Mouse (Mus musculus) liver, embryonic 14.5 days (tissue): ENCODE measurements at regions not wholly inside any gene's neighbourhood (a gene's known extent, or its start where the extent isn't known, plus 50 kb on each side); places are given as distances from the start of the nearest gene placed in this dataset.

Experiments
- ATAC-seq: fragments of 200-750 bp; cut with Nextera tagmentation; 2 replicates; pipeline ENCODE4 v1.8.0; 2017; ENCODE audit warnings: moderate number of reproducible peaks, mild to moderate bottlenecking, moderate library complexity; ENCODE audit not compliant: insufficient read depth
- DNase-seq, 3 experiments: peaks; one replicate each; pipeline ENCODE4 v3.0.0-alpha.2; 2012 to 2013; ENCODE audit warnings: low read depth in 3 of 3, low spot score in 3 of 3
- H3K27ac ChIP-seq: fragments of 300-500 bp; sonication (generic); 2 replicates; pipeline ENCODE4 v1.5.1; 2014; ENCODE audit warnings: moderate library complexity, mild to moderate bottlenecking, control low read depth, inconsistent platforms
- H3K27me3 ChIP-seq: fragments of 300-500 bp; sonication (generic); 2 replicates; pipeline ENCODE4 v1.6.1; 2014; ENCODE audit warnings: mild to moderate bottlenecking, low read length, moderate library complexity; ENCODE audit not compliant: control insufficient read depth, insufficient read depth
- H3K36me3 ChIP-seq: fragments of 300-500 bp; sonication (generic); replicated peaks from 2 replicates; pipeline ENCODE4 v1.6.1; 2014; ENCODE audit warnings: low read depth; ENCODE audit not compliant: control insufficient read depth, insufficient read depth
- H3K4me1 ChIP-seq, 2 experiments: fragments of 200-500 bp in 1 of 2; fragments of 300-500 bp in 1 of 2; sonication (generic) in 1 of 2; replicated peaks; 2 replicates each; pipeline ENCODE4 v1.6.1; 2012 to 2014; ENCODE audit warnings: antibody characterized with exemption in 1 of 2, inconsistent platforms in 1 of 2, low read length in 1 of 2; ENCODE audit not compliant: control insufficient read depth in 2 of 2, insufficient read depth in 2 of 2
- H3K4me2 ChIP-seq: fragments of 300-500 bp; sonication (generic); 2 replicates; pipeline ENCODE4 v1.6.1; 2014; ENCODE audit warnings: low read depth, mild to moderate bottlenecking, control low read depth, moderate library complexity
- H3K4me3 ChIP-seq, 2 experiments: fragments of 200-500 bp in 1 of 2; fragments of 300-500 bp in 1 of 2; sonication (generic) in 1 of 2; 2 replicates each; pipeline ENCODE4 v1.5.1; 2012 to 2014; ENCODE audit warnings: low read depth in 2 of 2, low read length in 2 of 2, mild to moderate bottlenecking in 2 of 2, control low read depth in 1 of 2, inconsistent platforms in 1 of 2, moderate library complexity in 1 of 2; ENCODE audit not compliant: insufficient read depth in 1 of 2
- H3K9ac ChIP-seq: fragments of 300-500 bp; sonication (generic); replicated peaks from 2 replicates; pipeline ENCODE4 v1.6.1; 2014; ENCODE audit warnings: mild to moderate bottlenecking, control low read depth, moderate library complexity
- H3K9me3 ChIP-seq: fragments of 300-500 bp; sonication (generic); 2 replicates; pipeline ENCODE4 v1.6.1; 2016; ENCODE audit warnings: low read length, mixed read lengths; ENCODE audit not compliant: control insufficient read depth
- CTCF ChIP-seq: IDR thresholded peaks from 2 replicates; pipeline ENCODE4 v1.5.1; 2016; ENCODE audit warnings: antibody characterized with exemption, low read depth, control low read depth
- EP300 ChIP-seq: IDR thresholded peaks from 2 replicates; pipeline ENCODE4 v1.6.1; 2016; ENCODE audit warnings: antibody characterized with exemption, low read depth
- WGBS: fragments of 180-500 bp; shearing (Covaris S2); extraction: QIAGEN DNeasy Blood & Tissue Kit; methylation state at CpG from one replicate; pipeline ENCODE4 v1.1.7; 2014; ENCODE audit not compliant: insufficient replicate concordance; 5-methylcytosine and 5-hydroxymethylcytosine counted together

GRCm38 (mm10) chr4:48782686-48783085 lies 119.4 kb downstream of the Cavin4 start:
- ATAC-seq = no peak
- Histone ChIP-seq H3K36me3 (no peaks in the 10 kb centered on the region), H3K9ac (no peak overlapping the region), H3K4me3 (no peak overlapping the region), H3K9me3 (no peaks in the 10 kb centered on the region), H3K4me2 (no peak overlapping the region), H3K27ac (no peak overlapping the region), H3K4me1 (no peaks in the 10 kb centered on the region), H3K27me3 (no peaks in the 10 kb centered on the region)
- 50% methylated on average over 3 of the region's 3 CpGs for WGBS
- TF ChIP-seq CTCF = no peak
- TF ChIP-seq EP300 = no peak
- no peak for DNase-seq

GRCm38 (mm10) chr4:48791096-48791495 lies 127.8 kb downstream of the Cavin4 start:
- no peak for ATAC-seq
- no peak overlapping the region for H3K4me3 ChIP-seq
- no peaks in the 10 kb centered on the region for H3K27me3 ChIP-seq
- H3K9me3 ChIP-seq = no peaks in the 10 kb centered on the region
- 67% methylated on average over 4 of the region's 4 CpGs for WGBS
- H3K4me2 ChIP-seq = no peak overlapping the region
- DNase-seq = no peak
- no peak for TF ChIP-seq CTCF
- no peak for TF ChIP-seq EP300
- no peaks in the 10 kb centered on the region for H3K36me3 ChIP-seq
- no peak overlapping the region for H3K9ac ChIP-seq
- H3K4me1 ChIP-seq = no peaks in the 10 kb centered on the region
- no peak overlapping the region for H3K27ac ChIP-seq

- H3K9ac ChIP-seq = no peak overlapping the region
- no peak overlapping the region for H3K4me2 ChIP-seq
- no peaks in the 10 kb centered on the region for H3K27me3 ChIP-seq
- H3K4me3 ChIP-seq = no peak overlapping the region
- H3K4me1 ChIP-seq = no peaks in the 10 kb centered on the region
- H3K27ac ChIP-seq = no peak overlapping the region
- no peaks in the 10 kb centered on the region for H3K36me3 ChIP-seq
- DNase-seq = no peak
- no peaks in the 10 kb centered on the region for H3K9me3 ChIP-seq
- WGBS = 48% methylated on average over 3 of the region's 3 CpGs
- TF ChIP-seq CTCF = no peak
- TF ChIP-seq EP300 = no peak
- ATAC-seq = no peak
Observed at GRCm38 (mm10) chr4:48803777-48804176, 140.5 kb downstream of the Cavin4 start.

- Histone ChIP-seq H3K9ac (no peak overlapping the region), H3K36me3 (no peaks in the 10 kb centered on the region), H3K27me3 (no peaks in the 10 kb centered on the region), H3K4me1 (no peaks in the 10 kb centered on the region), H3K27ac (no peak overlapping the region), H3K4me3 (no peak overlapping the region), H3K4me2 (no peak overlapping the region), H3K9me3 (no peaks in the 10 kb centered on the region)
- WGBS = 62% methylated on average over 4 of the region's 4 CpGs
- DNase-seq (no peak), ATAC-seq (no peak)
- TF ChIP-seq EP300 (no peak), CTCF (no peak)
Observed at GRCm38 (mm10) chr4:48808571-48808970, 145.3 kb downstream of the Cavin4 start.

- no peaks in the 10 kb centered on the region for H3K9me3 ChIP-seq
- DNase-seq (no peak), ATAC-seq (no peak)
- H3K4me2 ChIP-seq = no peak overlapping the region
- no peaks in the 10 kb centered on the region for H3K4me1 ChIP-seq
- 44% methylated on average over 2 of the region's 2 CpGs for WGBS
- no peak overlapping the region for H3K27ac ChIP-seq
- TF ChIP-seq EP300 (no peak), CTCF (no peak)
- no peak overlapping the region for H3K4me3 ChIP-seq
- no peaks in the 10 kb centered on the region for H3K36me3 ChIP-seq
- H3K27me3 ChIP-seq = no peaks in the 10 kb centered on the region
- no peak overlapping the region for H3K9ac ChIP-seq
Observed at GRCm38 (mm10) chr4:48833718-48834117, 170.4 kb downstream of the Cavin4 start.

- Histone ChIP-seq H3K27me3 (no peaks in the 10 kb centered on the region), H3K27ac (no peak overlapping the region), H3K9ac (no peak overlapping the region), H3K4me3 (no peak overlapping the region), H3K4me1 (no peaks in the 10 kb centered on the region), H3K9me3 (no peaks in the 10 kb centered on the region), H3K36me3 (no peaks in the 10 kb centered on the region), H3K4me2 (no peak overlapping the region)
- ATAC-seq (no peak), DNase-seq (no peak)
- TF ChIP-seq CTCF = no peak
- no peak for TF ChIP-seq EP300
- WGBS = 57% methylated on average over 2 of the region's 2 CpGs
Observed at GRCm38 (mm10) chr4:48842777-48843214, 179.5 kb downstream of the Cavin4 start.
